Mouse (Mus musculus): ENCODE measurements around the gene Tmem44. TPM values are rescaled to one million over a fixed set of nuclear protein-coding genes. Genes with fewer than 3 reads are reported as not detected.
"Not testable (repeated sequence)": the region's sequence is repeated elsewhere in the genome, so short reads cannot be mapped to it uniquely, and the experiment has no call there.

The Tmem44 gene
- total RNA-seq, 4 experiments from 2014 or later: 0.82 to 1.6 (median 1.3) TPM

GRCm38 (mm10) chr16:30499126-30499857 lies 51.4 kb downstream of the Tmem44 start:
- no peak for DNase-seq (ENCODE audit: low spot score in 2 of 2)

GRCm38 (mm10) chr16:30497307-30497706 lies 53.3 kb downstream of the Tmem44 start:
- DNase-seq (ENCODE audit: low spot score in 2 of 2): no peak

GRCm38 (mm10) chr16:30494883-30495282 lies 55.8 kb downstream of the Tmem44 start:
- no peak for DNase-seq (ENCODE audit: low spot score in 2 of 2)

DNA sequence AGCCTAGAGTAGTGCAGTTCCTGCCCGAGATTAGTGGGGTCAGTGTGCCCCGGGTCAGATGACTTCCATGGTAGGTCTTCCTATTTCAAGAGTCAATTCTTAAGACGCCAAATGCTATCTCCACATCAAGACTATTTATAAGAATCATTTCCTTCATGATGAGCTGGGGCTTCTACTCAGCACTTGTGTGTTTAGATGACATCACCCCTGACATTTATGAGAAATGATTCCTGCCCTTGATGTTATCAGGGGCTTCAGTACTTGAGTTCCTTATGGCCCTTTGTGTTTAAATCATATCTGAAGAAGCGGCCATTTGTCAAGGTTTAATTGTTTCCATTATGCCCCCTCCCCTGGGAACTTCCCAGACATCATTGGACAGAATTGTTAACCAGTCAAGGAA lies 58.9 kb downstream of the Tmem44 start:
- no peak for DNase-seq (ENCODE audit: low spot score in 2 of 2)

- no peak for DNase-seq (ENCODE audit: low spot score in 2 of 2)
Observed at GRCm38 (mm10) chr16:30490791-30491190, 59.9 kb downstream of the Tmem44 start.

- DNase-seq (ENCODE audit: low spot score in 2 of 2): no peak
Observed at GRCm38 (mm10) chr16:30490316-30490715, 60.3 kb downstream of the Tmem44 start.

- no peak for DNase-seq (ENCODE audit: low spot score in 2 of 2)
Observed at GRCm38 (mm10) chr16:30489662-30490061, 61.0 kb downstream of the Tmem44 start.

GRCm38 (mm10) chr16:30486498-30486897 lies 64.1 kb downstream of the Tmem44 start:
- DNase-seq (ENCODE audit: low spot score in 2 of 2): no peak

- no peak for DNase-seq (ENCODE audit: low spot score in 2 of 2)
Observed at GRCm38 (mm10) chr16:30477791-30478190, 72.9 kb downstream of the Tmem44 start.

- no peak for DNase-seq (ENCODE audit: low spot score in 2 of 2)
Observed at GRCm38 (mm10) chr16:30477006-30477405, 73.6 kb downstream of the Tmem44 start.

- peak; percentile 18 to 20 for DNase-seq (ENCODE audit: low spot score in 2 of 2)
Observed at GRCm38 (mm10) chr16:30475633-30476461, 74.8 kb downstream of the Tmem44 start.

GRCm38 (mm10) chr16:30472447-30472846 lies 78.2 kb downstream of the Tmem44 start:
- no peak for DNase-seq (ENCODE audit: low spot score in 2 of 2)

GRCm38 (mm10) chr16:30471912-30472311 lies 78.7 kb downstream of the Tmem44 start:
- no peak for DNase-seq (ENCODE audit: low spot score in 2 of 2)

DNA sequence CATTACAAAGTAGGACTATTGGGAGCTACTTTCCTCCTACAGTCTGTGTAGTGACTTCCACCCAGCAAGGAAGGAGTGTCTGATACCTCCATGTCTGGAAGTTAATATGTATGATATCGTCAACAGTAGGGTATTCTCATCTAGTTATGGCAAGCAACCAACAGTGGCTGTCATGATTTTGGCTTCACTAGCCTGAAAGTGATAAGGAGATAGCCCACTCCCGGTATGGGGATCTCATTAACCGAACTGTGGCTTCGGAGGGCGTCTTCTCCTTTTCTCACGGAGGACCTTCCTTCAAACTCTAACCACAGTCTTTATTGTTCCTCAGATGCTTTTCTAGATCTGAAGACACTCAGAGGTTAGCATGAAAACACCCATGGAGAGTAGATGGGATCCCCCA lies 81.7 kb downstream of the Tmem44 start:
- no peak for DNase-seq (ENCODE audit: low spot score in 2 of 2)

- DNase-seq (ENCODE audit: low spot score in 2 of 2): no peak
Observed at GRCm38 (mm10) chr16:30465680-30466298, 84.9 kb downstream of the Tmem44 start.

GRCm38 (mm10) chr16:30464742-30465141 lies 85.9 kb downstream of the Tmem44 start:
- DNase-seq (ENCODE audit: low spot score in 2 of 2): not testable (repeated sequence)

Other genes with a start within 250 kb of the Tmem44 start
- gene Gp5, start 240.1 kb downstream of the Tmem44 start, total RNA-seq (2022): not detected
- gene Atp13a3, start 144.9 kb downstream of the Tmem44 start, total RNA-seq (2022): 10 to 100 TPM; 30.2 to 43.7 (median 36.2) TPM
- 10 to 100 TPM; 19.6 to 23.0 (median 20.8) TPM for gene Lsg1, start 36.8 kb upstream of the Tmem44 start, total RNA-seq (2022)
- gene Fam43a, start 48.9 kb upstream of the Tmem44 start, total RNA-seq (2022): 1 to 10 TPM; 3.4 to 6.3 (median 4.6) TPM

All from gastrocnemius, adult 8-10 months (tissue).